Mouse (Mus musculus) gastrocnemius, adult 2 months (tissue): ENCODE measurements at regions not wholly inside any gene's neighbourhood (a gene's known extent, or its start where the extent isn't known, plus 50 kb on each side); places are given as distances from the start of the nearest gene placed in this dataset.
A peak's percentile ranks its signal among the peaks of the same experiment; 100 is the strongest.

Experiments
- DNase-seq: peaks from one replicate; pipeline ENCODE4 v3.0.0; 2022
- H3K27ac ChIP-seq: fragments of 200-600 bp; 2 replicates; pipeline ENCODE4 v1.8.1; 2022; ENCODE audit warnings: mild to moderate bottlenecking
- H3K4me3 ChIP-seq: fragments of 200-600 bp; 2 replicates; pipeline ENCODE4 v1.8.1; 2022; ENCODE audit warnings: mild to moderate bottlenecking, moderate library complexity
- CTCF ChIP-seq: fragments of 200-600 bp; IDR thresholded peaks from 2 replicates; pipeline ENCODE4 v1.8.1; 2022; ENCODE audit warnings: antibody characterized with exemption, mild to moderate bottlenecking, moderate library complexity
- intact Hi-C: fragments of 180-260 bp; cut with DNase I; formaldehyde crosslinking; loops from one replicate; pipeline ENCODE4 v1.15.1; 2025

DNA sequence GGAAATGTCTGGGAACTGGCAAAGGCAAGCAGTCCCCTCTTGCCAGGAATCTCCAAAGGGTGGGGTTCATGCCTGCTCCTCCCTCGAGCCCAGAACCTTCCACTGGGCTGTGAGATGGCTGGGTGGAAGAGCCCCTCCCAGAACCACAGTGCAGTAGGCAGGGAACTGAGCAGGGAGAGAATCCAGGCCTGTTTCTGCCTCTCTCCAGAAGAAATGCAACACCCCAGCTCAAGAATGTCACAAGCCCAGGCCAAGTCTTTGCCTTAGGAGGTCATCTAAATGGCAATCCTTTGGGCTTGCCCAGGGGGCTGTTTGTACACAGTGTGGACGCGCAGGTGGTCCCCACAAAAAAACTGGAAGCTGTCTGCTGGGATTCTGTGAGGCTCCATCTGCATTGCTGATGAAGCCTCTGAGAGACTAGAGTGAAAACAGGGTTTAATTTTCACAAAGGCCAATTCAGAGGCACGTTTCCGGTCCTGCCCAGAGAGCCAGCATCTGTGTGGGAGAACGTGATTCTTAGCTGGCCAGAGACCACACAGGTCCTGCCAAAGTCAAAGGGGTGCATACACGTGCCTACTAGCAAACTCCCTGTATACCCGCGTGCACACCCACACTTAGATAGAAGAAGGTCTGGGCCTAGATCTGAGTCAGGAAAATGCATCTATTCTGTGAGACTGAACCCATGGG lies 129.0 kb downstream of the Hmg20a start:
- TF ChIP-seq CTCF: no peak
- peak; percentile 64 for DNase-seq

DNA sequence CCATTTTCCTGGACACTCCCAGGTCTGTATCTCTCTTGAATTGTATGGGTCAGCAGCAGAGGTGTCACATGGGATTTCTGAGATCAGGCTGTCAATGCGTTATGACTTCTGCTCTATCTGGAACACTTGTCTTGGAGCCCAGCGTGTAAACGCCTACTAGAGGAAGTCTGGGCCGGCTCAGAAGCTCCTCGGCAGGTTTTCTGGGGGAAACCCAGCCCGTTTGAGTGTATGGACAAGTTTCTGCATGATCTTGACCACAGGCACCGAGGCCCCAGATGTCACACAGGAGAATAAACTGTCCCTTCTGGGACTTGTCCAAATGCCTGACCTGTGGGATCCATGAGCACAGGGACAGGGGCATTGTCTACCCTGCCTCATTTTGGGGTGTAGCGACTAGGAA lies 131.4 kb downstream of the Hmg20a start:
- Histone ChIP-seq H3K4me3 (no peak overlapping the region), H3K27ac (peak overlapping the region; percentile 54)
- intact Hi-C loops: loop anchor here (5.0 kb wide), 1 partner anchor 432 kb away; no protein-coding TSS in a partner anchor
- DNase-seq: no peak
- TF ChIP-seq CTCF: no peak

More for the DNA sequence above, 129.0 kb downstream of the Hmg20a start:
- Histone ChIP-seq H3K27ac (peak overlapping the region; percentile 83), H3K4me3 (no peak overlapping the region)
- intact Hi-C loops: no loop called here

DNA sequence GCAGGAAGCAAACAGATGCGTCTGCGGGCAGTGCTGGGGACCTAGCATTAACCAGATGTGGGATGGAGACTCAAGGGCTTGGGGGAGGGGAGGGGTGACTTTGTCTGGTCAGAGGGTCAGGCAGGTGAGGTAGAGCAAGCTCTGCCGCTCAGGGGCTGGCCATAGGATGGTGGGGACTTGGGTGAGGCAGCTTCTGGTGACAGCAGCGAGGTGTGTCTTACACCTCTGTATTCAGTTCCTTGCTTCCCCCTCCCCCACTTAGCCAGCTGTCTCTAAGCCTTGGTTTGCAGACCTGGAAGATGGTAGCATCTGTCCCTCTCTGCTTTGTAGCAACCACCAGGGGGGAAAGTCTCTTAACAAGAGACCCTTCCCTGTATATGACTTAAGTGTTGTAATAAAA lies 131.8 kb downstream of the Hmg20a start:
- no peak for DNase-seq
- intact Hi-C loops: loop anchor here (5.0 kb wide), 1 partner anchor 433 kb away; no protein-coding TSS in a partner anchor
- H3K27ac ChIP-seq: peak overlapping the region; percentile 54

DNA sequence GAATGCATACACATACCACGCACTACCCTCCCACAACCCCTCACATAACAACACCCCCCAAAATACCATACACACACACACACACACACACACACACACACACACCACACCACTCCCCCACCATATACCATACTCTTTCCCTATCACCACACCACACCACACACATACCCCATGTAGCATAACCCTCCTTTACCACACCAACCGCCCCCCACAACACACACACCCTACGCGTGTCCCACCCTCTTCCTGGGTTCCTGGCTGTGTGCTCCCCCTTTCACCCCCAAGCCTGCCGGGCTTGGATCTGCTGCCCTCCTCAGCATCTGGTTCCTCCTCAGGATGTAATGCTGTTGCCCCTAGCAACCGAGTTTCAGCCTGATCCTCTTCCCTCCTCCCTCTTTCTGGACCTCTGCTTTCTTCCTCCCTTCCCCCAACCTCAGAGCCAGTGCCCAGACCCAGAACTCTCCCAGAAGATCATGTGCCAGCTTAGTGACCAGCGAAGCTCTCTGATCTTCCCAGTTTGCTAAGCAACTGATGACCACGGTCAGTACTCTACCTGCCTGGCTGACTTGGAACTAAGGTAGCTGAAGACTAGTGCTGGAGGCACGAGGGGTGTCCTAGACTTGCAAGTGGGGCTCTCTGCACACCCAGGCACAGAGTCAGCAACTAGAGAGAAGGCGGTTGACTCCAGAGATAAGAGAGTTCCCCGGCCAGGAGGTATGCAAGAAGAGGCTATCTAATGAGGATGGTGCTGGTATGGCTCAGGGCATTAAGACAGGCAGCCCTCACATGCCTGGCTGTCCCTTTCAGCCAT lies 133.2 kb downstream of the Hmg20a start:
- no peak for TF ChIP-seq CTCF
- DNase-seq: no peak
- intact Hi-C loops: loop anchor here (2.0 to 5.0 kb wide), 4 partner anchors 45 to 434 kb away; partner anchors contain the start of genes Hmg20a and Peak1
- H3K4me3 ChIP-seq: no peak overlapping the region
- H3K27ac ChIP-seq: peak overlapping the region; percentile 74

More for the DNA sequence above, 131.8 kb downstream of the Hmg20a start:
- no peak overlapping the region for H3K4me3 ChIP-seq
- TF ChIP-seq CTCF: no peak

DNA sequence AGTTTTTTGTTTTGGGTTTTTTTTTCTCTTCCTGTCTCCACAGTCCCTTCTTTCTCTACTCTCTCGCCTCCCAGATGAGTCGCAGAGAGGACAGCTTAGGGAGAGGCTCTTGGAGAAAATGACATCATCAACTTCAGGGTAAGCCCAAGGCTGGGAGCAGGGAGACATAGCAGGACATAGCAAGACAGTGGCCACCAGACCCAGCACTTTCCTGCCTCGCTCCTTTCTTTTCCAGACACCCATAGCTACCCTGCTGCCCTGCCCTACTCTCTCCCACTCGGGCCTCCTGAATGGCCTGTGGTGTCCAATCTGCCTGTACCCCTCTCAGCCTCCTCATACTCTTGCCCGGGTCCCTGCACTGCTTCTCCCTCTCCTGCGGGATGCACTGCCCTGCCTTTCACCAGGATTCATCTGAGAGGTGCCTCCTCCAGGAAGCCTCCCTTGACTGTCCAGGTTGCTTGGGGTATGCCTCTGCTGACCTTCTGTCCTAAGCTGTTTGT lies 133.8 kb downstream of the Hmg20a start:
- intact Hi-C loops: loop anchor here (2.0 to 5.0 kb wide), 4 partner anchors 45 to 435 kb away; partner anchors contain the start of genes Hmg20a and Peak1
- DNase-seq: no peak
- Histone ChIP-seq H3K27ac (peak overlapping the region; percentile 74), H3K4me3 (no peak overlapping the region)
- no peak for TF ChIP-seq CTCF

DNA sequence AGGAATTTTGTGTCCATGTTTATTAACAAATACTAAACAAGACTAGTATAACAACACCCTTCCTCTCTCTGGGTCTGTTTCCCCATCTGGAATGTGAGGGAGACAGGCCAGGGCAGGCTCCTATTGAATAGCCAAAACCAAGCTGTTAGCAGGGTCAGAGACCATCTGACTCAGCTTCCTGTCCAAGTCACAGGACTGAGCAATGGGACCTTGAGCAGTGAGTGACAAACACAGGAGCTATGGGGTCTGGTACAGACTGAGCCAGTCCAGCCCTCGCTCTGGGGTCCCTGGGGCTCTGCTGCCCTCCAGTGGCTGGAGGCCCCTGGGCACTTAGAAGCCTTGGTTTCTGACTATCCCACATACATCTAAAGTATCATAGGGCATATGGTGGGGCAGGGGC lies 134.4 kb downstream of the Hmg20a start:
- DNase-seq: peak; percentile 89
- intact Hi-C loops: loop anchor here (1.0 to 5.0 kb wide), 5 partner anchors 46 to 435 kb away; partner anchors contain the start of genes Hmg20a and Peak1
- no peak overlapping the region for H3K4me3 ChIP-seq
- no peak; the same call in 1 of the 2 replicates for TF ChIP-seq CTCF
- peak overlapping the region; percentile 74 for H3K27ac ChIP-seq

DNA sequence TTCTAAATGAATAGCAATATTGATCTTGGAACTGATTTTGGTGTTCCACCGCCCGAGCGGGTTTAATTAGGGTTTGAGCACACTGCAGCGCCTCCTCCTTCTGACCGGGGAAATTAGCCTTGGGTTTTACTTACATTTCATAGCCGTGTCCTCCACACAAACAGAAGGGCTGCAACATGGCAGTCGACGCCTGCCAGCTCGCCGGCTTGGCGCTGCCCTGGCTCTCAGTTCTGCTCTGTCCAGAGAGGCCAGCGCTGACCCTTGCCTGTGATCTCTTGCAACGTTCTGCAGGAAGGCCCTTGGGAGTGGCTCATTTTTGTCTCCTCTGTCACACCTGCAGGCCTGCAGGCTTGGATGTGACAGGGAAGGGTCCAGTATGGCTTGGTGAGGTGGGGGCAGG lies 135.2 kb downstream of the Hmg20a start:
- intact Hi-C loops: loop anchor here (1.0 to 5.0 kb wide), 5 partner anchors 47 to 436 kb away; partner anchors contain the start of genes Hmg20a and Peak1
- H3K27ac ChIP-seq: no peak overlapping the region
- H3K4me3 ChIP-seq: no peak overlapping the region
- no peak for DNase-seq
- TF ChIP-seq CTCF: no peak

DNA sequence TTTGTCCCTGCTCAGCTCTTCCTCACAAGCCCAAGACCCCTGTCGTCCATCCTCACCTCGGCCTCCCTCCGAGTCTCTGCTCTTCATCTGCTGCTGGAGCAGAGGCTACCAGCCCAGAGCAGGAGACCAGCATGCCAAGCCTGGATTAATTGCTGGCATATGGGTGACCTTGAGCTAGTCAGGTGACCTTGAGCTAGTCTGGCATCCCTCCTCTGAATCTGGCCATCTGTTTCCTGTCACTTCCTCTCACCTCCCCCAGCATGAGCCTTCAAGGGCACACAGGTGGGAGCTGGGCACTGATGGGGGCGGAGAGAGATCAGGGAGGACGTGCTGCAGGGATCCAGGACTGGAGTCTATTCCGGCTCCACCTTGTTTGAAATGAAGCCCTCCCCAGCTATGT lies 135.7 kb downstream of the Hmg20a start:
- intact Hi-C loops: loop anchor here (5.0 kb wide), 1 partner anchor 437 kb away; no protein-coding TSS in a partner anchor
- no peak overlapping the region for H3K4me3 ChIP-seq
- DNase-seq: no peak
- H3K27ac ChIP-seq: no peak overlapping the region
- no peak for TF ChIP-seq CTCF

DNA sequence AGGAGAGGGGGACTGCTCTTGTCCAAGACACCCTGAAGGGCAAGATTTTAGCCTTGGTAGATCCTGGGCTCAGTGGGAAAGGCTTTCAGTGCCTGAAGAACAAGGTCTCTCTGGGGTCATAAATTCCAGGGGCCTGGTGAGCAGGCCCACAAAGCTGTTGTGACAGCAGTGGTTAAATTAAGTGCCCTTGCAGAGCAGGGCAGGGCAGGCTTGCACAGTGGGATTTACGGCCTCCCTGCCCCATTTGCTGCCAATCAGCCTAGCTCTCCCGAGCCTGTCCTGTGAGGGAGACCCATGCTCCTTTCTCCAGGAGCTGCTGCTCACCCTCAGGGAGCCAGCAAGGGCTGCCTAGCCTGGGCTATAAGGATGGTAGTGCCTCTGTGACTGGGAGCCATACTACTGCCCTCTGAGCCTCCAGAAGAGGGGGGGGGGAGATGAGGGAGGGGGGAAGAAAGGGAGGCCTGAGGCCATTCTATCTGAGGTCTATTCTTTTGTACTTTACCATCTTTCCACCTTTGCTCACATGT lies 141.3 kb downstream of the Hmg20a start:
- no peak for DNase-seq

DNA sequence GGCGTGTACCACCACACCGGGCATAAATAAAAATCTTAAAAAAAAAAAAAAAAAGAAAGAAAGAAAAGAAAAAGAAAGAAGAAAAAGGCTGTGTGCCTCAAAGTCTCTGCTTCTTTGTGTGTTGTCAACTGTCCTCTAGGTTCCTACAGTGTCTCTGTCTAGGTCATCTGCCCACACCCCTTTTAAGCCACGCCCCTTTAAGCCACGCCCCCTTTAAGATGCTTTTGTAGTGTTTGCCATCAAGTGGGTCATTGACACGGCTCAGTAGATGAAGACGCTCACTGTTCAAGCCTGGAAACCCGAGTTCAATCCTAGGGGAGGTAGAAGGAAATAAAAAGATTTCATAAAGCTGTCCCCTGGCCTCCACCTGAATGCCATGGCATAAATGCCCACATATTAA lies 144.0 kb downstream of the Hmg20a start:
- Histone ChIP-seq H3K27ac (no peak overlapping the region), H3K4me3 (no peak overlapping the region)
- intact Hi-C loops: no loop called here
- TF ChIP-seq CTCF: no peak
- DNase-seq: no peak

More for the DNA sequence above, 141.3 kb downstream of the Hmg20a start:
- no peak overlapping the region for H3K27ac ChIP-seq
- H3K4me3 ChIP-seq: no peak overlapping the region
- intact Hi-C loops: no loop called here
- no peak for TF ChIP-seq CTCF

DNA sequence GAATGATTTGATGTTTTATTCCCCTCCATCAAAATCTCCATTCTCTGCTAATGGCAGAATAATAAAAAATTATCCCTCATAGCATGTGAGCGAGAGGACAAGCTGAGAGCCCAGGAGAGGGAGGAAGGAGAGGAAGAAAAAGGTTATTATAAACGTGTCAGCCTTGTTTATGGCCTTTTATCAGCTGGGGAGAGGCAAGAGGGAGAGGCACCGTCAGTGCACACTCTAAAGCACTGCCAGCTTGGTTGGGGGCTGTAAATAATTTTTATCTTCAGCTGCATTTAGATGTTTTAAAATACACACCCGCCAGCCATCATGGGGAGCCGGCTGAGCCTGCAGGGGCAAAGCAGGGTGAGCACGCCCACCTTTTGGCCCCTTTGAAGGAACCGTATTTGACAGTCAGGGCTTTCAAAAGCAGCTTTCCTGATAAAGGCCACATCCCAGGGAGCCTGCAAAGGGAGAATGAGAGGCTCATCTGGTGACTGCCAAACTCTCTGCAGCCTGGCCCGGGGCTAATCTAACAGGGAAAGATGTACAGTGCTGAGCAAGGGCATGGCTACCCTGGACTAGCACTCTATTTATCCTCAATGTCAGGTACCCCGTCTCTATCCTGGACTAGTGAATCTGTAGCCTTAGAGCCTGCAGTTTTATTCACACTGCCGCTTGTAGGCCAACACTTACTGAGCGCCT lies 145.8 kb downstream of the Hmg20a start:
- TF ChIP-seq CTCF: no peak
- DNase-seq: no peak
- no peak overlapping the region for H3K4me3 ChIP-seq
- H3K27ac ChIP-seq: no peak overlapping the region
- intact Hi-C loops: no loop called here
